Mouse (Mus musculus) monocyte, adult 5-6 weeks (primary cell): ENCODE measurements around the gene Setd4. TPM values are rescaled to one million over a fixed set of nuclear protein-coding genes. Genes with fewer than 3 reads are reported as not detected.
"Not testable (repeated sequence)": the region's sequence is repeated elsewhere in the genome, so short reads cannot be mapped to it uniquely, and the experiment has no call there.

ENCODE experiments used
- ATAC-seq: fragments of 153-309, 156-312 bp; replicated peaks from 2 replicates; pipeline ENCODE4 v1.8.0; 2017; ENCODE audit warnings: mild to moderate bottlenecking; ENCODE audit not compliant: low TSS enrichment, insufficient number of reproducible peaks, severe bottlenecking, poor library complexity, low FRiP score
- total RNA-seq: library from RNA; stranded (forward); fragments of 200-1000, 200-491, 200-594 nt; gene quantifications from 3 replicates; pipeline ENCODE4 v1.2.3, GENCODE M21; 2017

Gene Setd4
- 10.7 to 13.7 TPM (median 13.0 TPM) in 3 replicates for total RNA-seq

- peak; percentile 77 for ATAC-seq
These were observed at the start of gene Setd4 for GRCm38 (mm10) chr16:93603439-93604212. TSS of gene Setd4 (minus strand) at chr16:93604063.

GRCm38 (mm10) chr16:93648441-93649183 lies 44.7 kb upstream of the Setd4 start:
- ATAC-seq = no peak

- ATAC-seq = no peak
These were observed 40.1 kb upstream of the Setd4 start for GRCm38 (mm10) chr16:93644006-93644405.

- no peak for ATAC-seq
These were observed 24.0 kb upstream of the Setd4 start, which contains the start of gene Gm5678 for GRCm38 (mm10) chr16:93627761-93628400. TSS of gene Gm5678 (plus strand) at chr16:93628097.

GRCm38 (mm10) chr16:93626745-93627144 lies 22.9 kb upstream of the Setd4 start:
- no peak for ATAC-seq

- no peak for ATAC-seq
These were observed 20.8 kb upstream of the Setd4 start for GRCm38 (mm10) chr16:93624671-93625070.

- not testable (repeated sequence) for ATAC-seq
These were observed 19.9 kb upstream of the Setd4 start for GRCm38 (mm10) chr16:93623759-93624158.

- ATAC-seq = peak; percentile 94
These were observed 11.4 kb upstream of the Setd4 start for GRCm38 (mm10) chr16:93615118-93615870.

GRCm38 (mm10) chr16:93610961-93611360 lies 7.1 kb upstream of the Setd4 start:
- no peak for ATAC-seq

GRCm38 (mm10) chr16:93609796-93610195 lies 5.9 kb upstream of the Setd4 start:
- no peak for ATAC-seq

GRCm38 (mm10) chr16:93608731-93609130 lies 4.9 kb upstream of the Setd4 start:
- ATAC-seq = no peak

GRCm38 (mm10) chr16:93607669-93608101 lies 3.8 kb upstream of the Setd4 start:
- peak; percentile 62 for ATAC-seq

- ATAC-seq = no peak
These were observed 2.3 kb upstream of the Setd4 start for GRCm38 (mm10) chr16:93606146-93606545.

- ATAC-seq = no peak
These were observed 1.7 kb upstream of the Setd4 start, which contains the start of gene Cbr1 for GRCm38 (mm10) chr16:93605553-93605952. TSS of gene Cbr1 (plus strand) at chr16:93605853.

GRCm38 (mm10) chr16:93604481-93604969 lies 662 bp upstream of the Setd4 start:
- no peak for ATAC-seq

- ATAC-seq = no peak
These were observed 4.4 kb downstream of the Setd4 start for GRCm38 (mm10) chr16:93599461-93599860.

GRCm38 (mm10) chr16:93597551-93597950 lies 6.3 kb downstream of the Setd4 start:
- no peak for ATAC-seq

GRCm38 (mm10) chr16:93596807-93597206 lies 7.1 kb downstream of the Setd4 start:
- no peak for ATAC-seq
